Mouse (Mus musculus): ENCODE data around the gene Actl6a. TPM values are rescaled to one million over a fixed set of nuclear protein-coding genes. Genes with fewer than 3 reads are reported as not detected.
"Not testable (repeated sequence)": the region's sequence is repeated elsewhere in the genome, so short reads cannot be mapped to it uniquely, and the experiment has no call there.

The Actl6a gene
- polyA plus RNA-seq, 1 experiment from 2014 or later: 199 TPM

GRCm38 (mm10) chr3:32708368-32709231, 2.5 kb downstream of the Actl6a start:
- ATAC-seq (ENCODE audit: insufficient read depth) (peak; percentile 100), DNase-seq (peak; percentile 98)
- H3K27ac ChIP-seq (ENCODE audit: low read depth): peak overlapping the region; percentile 89
- no peaks in the 10 kb centered on the region for H3K27me3 ChIP-seq (ENCODE audit: insufficient read depth, low read length)
- under 1% methylated on average over 90 of the region's 90 CpGs for WGBS
- H3K9ac ChIP-seq: peak overlapping the region; percentile 76
- no peaks in the 10 kb centered on the region for H3K9me3 ChIP-seq (ENCODE audit: low read depth, low read length)
- peak overlapping the region; percentile 84 for H3K4me3 ChIP-seq (ENCODE audit: low read depth, low read length)
- TF ChIP-seq CTCF (IDR thresholded peaks at IDR 0.05; ENCODE audit: low read depth): peak; percentile 49; the same call in 1 of the 2 replicates
- H3K4me1 ChIP-seq (ENCODE audit: insufficient read depth): 0 out of 2 replicates have a peak, but pooled peaks cover 4% of the 10 kb centered on the region
- H3K4me2 ChIP-seq: peak overlapping the region; percentile 62
- H3K36me3 ChIP-seq (ENCODE audit: insufficient read depth): peaks cover 23% of the 10 kb centered on the region

DNA sequence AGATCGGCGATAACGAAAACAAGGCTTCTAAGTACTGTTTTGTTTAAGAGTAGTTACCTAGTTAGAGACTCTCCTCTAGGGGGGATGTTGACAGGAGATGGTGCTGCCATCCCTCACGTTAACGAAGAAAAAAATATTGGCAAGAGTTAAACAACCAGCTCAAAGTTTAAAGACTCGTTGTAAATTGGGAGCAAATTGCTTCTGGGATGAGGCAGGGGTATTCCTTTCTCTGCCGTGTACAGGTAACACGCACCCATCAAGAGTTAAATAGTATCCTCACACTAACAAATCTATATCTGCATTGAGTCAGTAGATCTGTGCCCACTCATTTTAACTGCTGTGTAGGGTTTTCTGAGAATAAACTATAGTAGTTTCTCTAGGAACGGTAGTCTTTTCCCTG, 3.3 kb downstream of the Actl6a start:
- 6% methylated on average over 9 of the region's 9 CpGs for WGBS
- H3K4me2 ChIP-seq: peak overlapping the region; percentile 62
- H3K9ac ChIP-seq: peak overlapping the region; percentile 76
- no peaks in the 10 kb centered on the region for H3K9me3 ChIP-seq (ENCODE audit: low read depth, low read length)
- DNase-seq (no peak), ATAC-seq (ENCODE audit: insufficient read depth) (no peak)
- H3K36me3 ChIP-seq (ENCODE audit: insufficient read depth): peaks cover 31% of the 10 kb centered on the region
- H3K27me3 ChIP-seq (ENCODE audit: insufficient read depth, low read length): no peaks in the 10 kb centered on the region
- peak overlapping the region; percentile 84 for H3K4me3 ChIP-seq (ENCODE audit: low read depth, low read length)
- peak overlapping the region; percentile 89; the same call in 1 of the 2 replicates for H3K27ac ChIP-seq (ENCODE audit: low read depth)
- 0 out of 2 replicates have a peak, but pooled peaks cover 4% of the 10 kb centered on the region for H3K4me1 ChIP-seq (ENCODE audit: insufficient read depth)
- TF ChIP-seq CTCF (IDR thresholded peaks at IDR 0.05; ENCODE audit: low read depth): no peak

DNA sequence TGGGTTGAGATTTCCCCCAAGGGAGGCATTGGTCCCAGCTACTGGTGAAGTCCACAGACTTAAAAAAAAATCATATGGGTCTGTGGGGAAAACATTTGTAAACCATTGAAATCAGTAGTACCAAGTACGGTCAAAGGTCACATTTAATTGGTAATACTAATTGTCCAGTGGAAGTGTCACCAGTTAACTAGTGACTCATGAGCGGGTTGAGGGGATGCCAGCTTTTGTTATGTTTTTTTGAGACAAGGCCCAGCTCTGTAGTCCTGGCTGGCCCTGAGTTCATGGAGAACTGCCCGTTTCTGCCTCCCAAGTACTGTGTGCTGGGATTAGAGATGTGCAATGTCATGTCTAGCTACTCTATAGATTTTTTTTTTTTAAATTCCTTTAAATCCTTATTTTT, 7.6 kb downstream of the Actl6a start:
- DNase-seq (no peak), ATAC-seq (ENCODE audit: insufficient read depth) (no peak)
- 0 out of 2 replicates have a peak, but pooled peaks cover 4% of the 10 kb centered on the region for H3K4me1 ChIP-seq (ENCODE audit: insufficient read depth)
- peaks cover 72% of the 10 kb centered on the region for H3K36me3 ChIP-seq (ENCODE audit: insufficient read depth)
- H3K4me2 ChIP-seq: no peak overlapping the region
- H3K9ac ChIP-seq: no peak overlapping the region
- no peak for TF ChIP-seq CTCF (IDR thresholded peaks at IDR 0.05; ENCODE audit: low read depth)
- no peak overlapping the region for H3K4me3 ChIP-seq (ENCODE audit: low read depth, low read length)
- H3K27ac ChIP-seq (ENCODE audit: low read depth): no peak overlapping the region
- 89% methylated on average over 3 of the region's 3 CpGs for WGBS
- H3K9me3 ChIP-seq (ENCODE audit: low read depth, low read length): no peaks in the 10 kb centered on the region
- H3K27me3 ChIP-seq (ENCODE audit: insufficient read depth, low read length): no peaks in the 10 kb centered on the region

DNA sequence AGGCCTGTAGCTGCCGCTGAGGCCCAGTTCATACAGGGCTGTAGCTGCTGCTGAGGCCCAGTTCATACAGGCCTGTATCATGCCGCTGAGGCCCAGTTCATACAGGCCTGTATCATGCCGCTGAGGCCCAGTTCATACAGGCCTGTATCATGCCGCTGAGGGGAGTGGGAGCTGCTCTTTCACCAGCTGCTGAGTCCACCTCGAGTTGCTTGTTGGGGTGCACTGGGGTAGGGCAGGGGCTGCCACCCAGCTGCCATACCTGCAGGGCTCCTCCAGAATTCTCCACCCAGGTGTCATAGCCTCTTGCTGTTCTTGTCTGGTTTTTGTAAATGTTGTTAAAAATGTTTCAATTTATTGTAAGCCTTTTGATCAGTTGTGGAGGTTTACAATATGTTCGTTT, 11.3 kb downstream of the Actl6a start:
- H3K27ac ChIP-seq (ENCODE audit: low read depth); DNase-seq; ATAC-seq (ENCODE audit: insufficient read depth); H3K4me1 ChIP-seq (ENCODE audit: insufficient read depth); H3K4me2 ChIP-seq; H3K9ac ChIP-seq; H3K4me3 ChIP-seq (ENCODE audit: low read depth, low read length); H3K9me3 ChIP-seq (ENCODE audit: low read depth, low read length); H3K27me3 ChIP-seq (ENCODE audit: insufficient read depth, low read length): not testable (repeated sequence)
- WGBS: 91% methylated on average over 6 of the region's 6 CpGs
- H3K36me3 ChIP-seq (ENCODE audit: insufficient read depth): peaks cover 93% of the 10 kb centered on the region

- no peak for DNase-seq
- TF ChIP-seq CTCF (IDR thresholded peaks at IDR 0.05; ENCODE audit: low read depth): no peak
- H3K9ac ChIP-seq: no peak overlapping the region
- no peak overlapping the region for H3K4me3 ChIP-seq (ENCODE audit: low read depth, low read length)
- H3K9me3 ChIP-seq (ENCODE audit: low read depth, low read length): no peaks in the 10 kb centered on the region
- H3K27me3 ChIP-seq (ENCODE audit: insufficient read depth, low read length): no peaks in the 10 kb centered on the region
- H3K4me2 ChIP-seq: no peak overlapping the region
- no peak overlapping the region for H3K27ac ChIP-seq (ENCODE audit: low read depth)
- no peak for ATAC-seq (ENCODE audit: insufficient read depth)
- H3K36me3 ChIP-seq (ENCODE audit: insufficient read depth): peaks cover 93% of the 10 kb centered on the region
- no peaks in the 10 kb centered on the region for H3K4me1 ChIP-seq (ENCODE audit: insufficient read depth)
- 94% methylated on average over 5 of the region's 5 CpGs for WGBS
Observed at GRCm38 (mm10) chr3:32718271-32718670, 12.2 kb downstream of the Actl6a start.

- H3K36me3 ChIP-seq (ENCODE audit: insufficient read depth): peaks cover 90% of the 10 kb centered on the region
Observed at GRCm38 (mm10) chr3:32724191-32724590, 18.1 kb downstream of the Actl6a start.

GRCm38 (mm10) chr3:32725951-32726350, 19.9 kb downstream of the Actl6a start:
- WGBS: 88% methylated on average over 5 of the region's 5 CpGs

More at GRCm38 (mm10) chr3:32724191-32724590, 18.1 kb downstream of the Actl6a start:
- DNase-seq: no peak
- TF ChIP-seq CTCF (IDR thresholded peaks at IDR 0.05; ENCODE audit: low read depth): no peak
- WGBS: 92% methylated on average over 7 of the region's 7 CpGs
- Histone ChIP-seq H3K27ac (ENCODE audit: low read depth) (no peak overlapping the region), H3K4me2 (no peak overlapping the region), H3K9me3 (ENCODE audit: low read depth, low read length) (no peaks in the 10 kb centered on the region), H3K9ac (no peak overlapping the region), H3K4me1 (ENCODE audit: insufficient read depth) (no peaks in the 10 kb centered on the region), H3K4me3 (ENCODE audit: low read depth, low read length) (no peak overlapping the region), H3K27me3 (ENCODE audit: insufficient read depth, low read length) (no peaks in the 10 kb centered on the region)
- no peak for ATAC-seq (ENCODE audit: insufficient read depth)

More at GRCm38 (mm10) chr3:32725951-32726350, 19.9 kb downstream of the Actl6a start:
- Histone ChIP-seq H3K36me3 (ENCODE audit: insufficient read depth) (peaks cover 90% of the 10 kb centered on the region), H3K27ac (ENCODE audit: low read depth) (no peak overlapping the region), H3K9me3 (ENCODE audit: low read depth, low read length) (no peaks in the 10 kb centered on the region), H3K27me3 (ENCODE audit: insufficient read depth, low read length) (no peaks in the 10 kb centered on the region), H3K4me1 (ENCODE audit: insufficient read depth) (no peaks in the 10 kb centered on the region), H3K9ac (no peak overlapping the region), H3K4me3 (ENCODE audit: low read depth, low read length) (no peak overlapping the region), H3K4me2 (no peak overlapping the region)
- DNase-seq: no peak
- TF ChIP-seq CTCF (IDR thresholded peaks at IDR 0.05; ENCODE audit: low read depth): no peak
- no peak for ATAC-seq (ENCODE audit: insufficient read depth)

Measured in lung, embryonic 14.5 days (tissue).